Mouse (Mus musculus) naive thymus-derived CD4-positive, alpha-beta T cell, adult 2 months (primary cell): ENCODE measurements around the gene Arhgdia.

Experiments
- DNase-seq: peaks from one replicate; pipeline ENCODE4 v3.0.0-alpha.2; 2011; ENCODE audit warnings: low read depth

Gene Arhgdia

DNA sequence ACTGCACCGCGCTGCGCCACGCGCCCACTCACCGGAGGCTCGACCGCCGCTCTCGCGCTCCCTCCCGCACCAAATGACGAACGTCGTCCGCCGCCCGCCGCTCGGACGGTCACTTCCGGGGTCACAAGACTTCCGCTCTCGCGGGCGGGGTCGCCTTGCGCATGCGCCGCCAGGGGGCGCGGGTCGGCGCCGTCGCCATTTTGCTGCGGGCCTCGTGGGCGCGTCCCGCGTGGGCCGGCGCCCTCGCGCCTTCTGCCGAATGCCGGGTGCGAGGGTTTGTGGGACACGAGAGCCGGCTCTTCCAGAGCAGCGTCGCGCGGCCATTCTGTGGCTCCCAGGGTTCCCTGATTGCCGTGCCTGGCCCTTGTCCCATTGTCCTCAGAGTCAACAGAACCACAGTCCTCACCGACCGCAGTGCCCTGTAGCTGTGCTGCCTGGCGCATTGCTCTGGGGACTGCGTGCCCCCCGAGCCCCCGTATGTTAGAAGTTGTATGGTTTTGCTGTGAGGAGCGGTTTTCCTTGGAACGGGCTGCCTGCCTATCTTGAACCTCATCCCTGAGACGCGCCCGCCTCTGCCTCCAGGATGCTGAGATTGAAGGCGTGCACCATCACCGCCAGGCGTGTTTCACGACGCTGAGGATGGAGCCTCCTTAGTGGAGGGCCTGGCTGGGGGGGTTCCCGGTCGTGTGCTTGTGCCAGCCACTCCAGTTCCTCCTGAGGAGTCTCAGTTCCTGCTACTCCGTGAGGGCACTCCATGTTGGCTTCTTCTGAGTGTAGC lies at the start of gene Arhgdia:
Gene Arhgdia, minus strand, starts transcription at position 135 of the 778 bp plus-strand sequence.
- DNase-seq, result peak; percentile 93

- DNase-seq, result no peak
Observed at GRCm38 (mm10) chr11:120630401-120630871, 49.0 kb upstream of the Arhgdia start.

DNA sequence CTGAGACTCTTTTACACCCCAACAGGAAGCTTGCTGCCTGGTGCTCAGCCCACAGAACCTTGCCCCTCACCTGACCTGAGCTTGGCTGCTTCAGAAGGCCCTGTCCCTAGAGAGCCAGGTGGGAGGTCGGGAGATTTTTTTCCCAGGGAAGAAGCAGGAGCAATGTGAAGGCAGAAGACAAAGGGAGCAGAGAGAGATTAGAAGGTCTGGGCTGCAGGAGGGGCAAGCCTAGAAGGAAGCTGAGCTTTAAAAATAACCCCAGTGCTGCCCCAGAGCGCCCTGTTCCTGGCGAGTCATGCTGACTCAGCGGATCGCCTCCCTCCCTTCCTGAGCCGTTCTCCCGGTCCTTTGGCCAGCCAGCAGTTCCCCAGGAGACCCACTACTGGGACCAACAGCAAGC lies 48.5 kb upstream of the Arhgdia start:
- no peak for DNase-seq

- DNase-seq, result peak; percentile 75
Observed at GRCm38 (mm10) chr11:120629341-120629730, 47.9 kb upstream of the Arhgdia start.

- no peak for DNase-seq
Observed at GRCm38 (mm10) chr11:120628601-120629340, 47.3 kb upstream of the Arhgdia start.

DNA sequence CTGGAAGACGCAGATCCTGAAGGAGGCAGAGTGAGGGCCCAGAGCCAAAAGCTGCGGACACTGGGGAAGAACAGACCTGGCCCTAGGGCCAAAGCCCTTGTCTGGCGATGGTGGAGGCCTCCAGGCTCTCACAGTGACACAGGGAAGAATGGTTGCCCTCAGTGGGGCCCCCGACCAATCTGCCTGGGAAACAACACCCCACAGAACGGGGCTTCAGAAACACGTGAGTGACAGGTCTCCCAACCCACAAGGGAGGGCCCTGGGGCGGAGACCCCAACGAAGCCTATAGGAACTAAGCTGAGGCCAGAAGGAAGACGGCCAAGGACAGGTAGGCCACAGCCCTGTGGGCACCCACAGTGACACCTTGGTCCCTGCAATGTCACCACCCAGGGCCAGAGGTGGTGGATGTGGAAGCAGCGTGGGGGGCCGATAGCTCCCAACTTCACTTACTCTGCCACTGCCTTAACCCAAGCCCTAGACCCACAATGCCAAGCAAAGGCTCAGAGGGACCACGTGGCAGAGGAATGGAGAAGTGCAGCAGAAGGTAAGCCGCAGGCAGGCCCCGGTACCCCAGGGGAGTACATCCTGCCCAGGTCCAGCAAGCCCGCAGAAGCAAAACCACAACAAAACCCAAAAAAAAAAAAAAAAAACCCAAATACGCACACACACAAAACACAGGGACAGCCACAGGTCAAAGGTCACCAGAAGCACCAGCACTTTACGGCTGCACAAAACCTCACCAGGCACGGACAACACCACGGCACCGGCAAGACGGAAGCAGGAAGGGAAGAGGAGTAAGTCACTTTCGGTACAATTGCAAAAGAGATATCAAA lies 46.3 kb upstream of the Arhgdia start:
- DNase-seq, result peak; percentile 85

DNA sequence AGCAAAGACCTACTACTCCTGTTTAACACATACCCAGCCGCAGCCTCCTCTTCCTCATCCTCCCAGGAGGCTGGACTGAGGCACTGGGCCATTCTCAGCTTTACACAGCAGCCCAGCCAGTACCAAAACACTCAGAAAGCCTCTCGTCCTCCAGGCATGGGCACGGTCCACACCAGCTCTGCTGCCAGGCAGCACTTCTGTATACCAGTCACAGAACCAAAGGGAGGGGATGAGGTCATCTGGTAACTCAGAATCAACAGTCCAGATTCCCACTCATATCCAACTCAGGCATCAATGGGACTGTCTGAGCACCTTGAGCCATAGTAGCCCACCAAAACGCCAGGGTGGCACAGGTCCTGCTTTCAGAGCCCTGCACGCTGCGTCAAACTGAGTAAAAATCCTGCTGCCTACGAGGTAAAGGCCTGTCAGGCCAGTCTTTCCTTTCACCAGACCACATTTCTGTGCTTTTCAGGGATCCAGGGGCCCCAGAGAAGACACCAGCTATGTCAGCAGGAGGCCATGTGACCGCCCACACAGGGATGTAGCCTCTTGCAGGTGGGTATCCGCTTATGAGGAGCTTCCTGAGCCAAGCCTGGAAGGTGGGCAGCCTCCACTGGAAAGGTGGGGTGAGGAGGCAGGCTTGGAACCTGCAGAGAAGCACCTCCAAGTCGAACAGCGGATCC lies 45.5 kb upstream of the Arhgdia start:
- DNase-seq, result no peak

GRCm38 (mm10) chr11:120625152-120625775 lies 43.8 kb upstream of the Arhgdia start, which contains the start of gene Sirt7:
Gene Sirt7, minus strand, starts transcription at chr11:120625240.
- DNase-seq, result no peak

DNA sequence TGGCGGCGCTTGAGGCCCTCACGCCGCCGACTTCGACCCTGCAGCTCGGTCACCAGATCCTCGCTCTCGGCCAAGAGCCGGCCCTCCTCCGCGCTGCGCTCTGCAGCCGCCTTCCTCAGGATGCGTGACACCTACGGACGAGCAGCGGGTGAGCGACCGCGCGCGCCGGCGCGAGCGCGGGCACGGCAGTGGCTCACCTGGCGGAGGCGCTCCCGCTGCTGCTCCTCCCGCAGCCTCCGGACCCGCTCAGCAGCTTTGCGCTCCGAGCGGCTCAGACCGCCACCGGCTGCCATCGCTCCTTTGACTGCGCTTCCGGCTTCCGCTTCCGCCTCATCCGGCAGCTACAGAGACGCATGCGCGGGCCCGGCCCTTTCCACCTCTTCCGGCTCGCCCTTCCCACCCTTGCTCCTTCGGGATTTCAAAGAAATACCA lies 43.3 kb upstream of the Arhgdia start:
- DNase-seq, result peak; percentile 86

GRCm38 (mm10) chr11:120623961-120624679 lies 42.7 kb upstream of the Arhgdia start:
- DNase-seq, result peak; percentile 86

- DNase-seq, result no peak
Observed at GRCm38 (mm10) chr11:120622805-120623204, 41.4 kb upstream of the Arhgdia start.

GRCm38 (mm10) chr11:120620195-120620594 lies 38.8 kb upstream of the Arhgdia start:
- DNase-seq, result no peak

DNA sequence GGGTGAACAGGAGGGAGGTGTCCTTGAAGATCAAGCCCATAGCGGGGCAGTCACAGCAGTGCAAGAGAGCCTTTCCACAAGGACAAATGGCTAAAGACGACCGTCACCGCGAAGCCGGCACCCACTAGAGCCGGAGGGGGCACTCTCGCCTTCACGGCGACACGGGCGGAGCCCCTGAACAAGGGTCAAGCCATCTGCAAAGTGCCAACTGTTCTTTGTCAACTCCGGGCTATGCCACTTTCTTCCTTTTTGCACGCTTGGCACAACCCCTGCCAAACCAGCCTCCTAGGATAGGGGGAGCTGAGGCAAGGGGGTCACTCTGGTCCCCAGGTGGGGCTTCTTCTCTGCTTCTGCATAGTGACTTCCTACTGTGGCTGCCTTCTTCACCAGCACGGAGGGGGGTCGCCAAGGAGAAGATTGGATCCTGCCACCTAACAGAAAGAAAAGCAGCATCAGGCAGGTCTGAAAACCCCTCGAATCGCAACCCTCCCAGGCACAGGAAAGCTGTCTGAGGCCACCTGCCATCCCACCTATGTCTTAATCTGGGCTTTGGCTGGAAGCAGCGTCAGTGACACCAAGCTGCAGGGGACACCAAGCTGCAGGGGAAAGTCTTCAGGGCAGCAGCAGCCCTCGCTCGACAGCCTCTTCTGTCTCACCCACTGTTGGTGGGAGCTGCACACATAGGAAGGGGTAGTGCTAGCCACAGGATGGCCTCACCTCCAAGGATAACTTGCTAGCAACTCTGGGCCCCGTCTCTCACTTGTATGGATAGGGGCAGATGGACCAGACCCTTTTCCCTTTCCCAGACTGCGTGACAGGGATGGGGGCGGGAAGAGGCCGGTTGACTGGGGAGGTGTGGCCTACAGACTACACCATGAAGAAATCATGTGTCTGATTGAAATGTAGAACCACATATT lies 37.5 kb upstream of the Arhgdia start:
- DNase-seq, result no peak

DNA sequence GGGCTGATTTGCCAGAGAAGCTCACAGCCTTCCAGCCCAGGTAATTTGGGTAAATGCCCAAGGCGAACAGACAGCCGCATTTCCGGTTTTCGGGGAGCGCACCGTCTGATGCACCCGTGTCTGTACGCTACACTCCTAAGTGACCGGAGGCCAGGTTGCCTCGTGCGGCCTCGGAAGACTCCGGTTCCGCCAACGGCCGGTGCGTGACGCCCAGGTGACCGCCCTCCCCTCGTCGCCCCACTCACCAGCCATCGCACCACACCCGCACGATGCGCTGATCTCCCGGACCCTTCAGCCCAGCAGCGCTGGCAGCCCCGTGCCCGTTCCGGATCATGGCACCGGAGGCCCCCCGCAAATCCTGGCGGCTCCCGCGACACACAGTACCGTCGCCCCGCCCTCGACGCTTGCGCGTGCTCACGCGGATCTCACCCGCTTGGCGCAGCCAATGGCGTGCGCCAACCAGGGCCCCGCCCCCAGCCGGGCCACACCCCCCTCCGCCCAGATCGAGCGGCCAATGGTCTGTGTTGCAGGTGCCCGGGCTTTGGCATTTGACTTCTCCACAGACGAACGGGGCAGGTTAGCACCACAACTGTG lies 36.2 kb upstream of the Arhgdia start, which contains the start of gene Pcyt2:
Gene Pcyt2, minus strand, starts transcription at position 418 of the 594 bp plus-strand sequence.
- peak; percentile 94 for DNase-seq

- peak; percentile 32 for DNase-seq
Observed at GRCm38 (mm10) chr11:120616617-120617294, 35.3 kb upstream of the Arhgdia start.

GRCm38 (mm10) chr11:120615606-120616203 lies 34.3 kb upstream of the Arhgdia start:
- no peak for DNase-seq

DNA sequence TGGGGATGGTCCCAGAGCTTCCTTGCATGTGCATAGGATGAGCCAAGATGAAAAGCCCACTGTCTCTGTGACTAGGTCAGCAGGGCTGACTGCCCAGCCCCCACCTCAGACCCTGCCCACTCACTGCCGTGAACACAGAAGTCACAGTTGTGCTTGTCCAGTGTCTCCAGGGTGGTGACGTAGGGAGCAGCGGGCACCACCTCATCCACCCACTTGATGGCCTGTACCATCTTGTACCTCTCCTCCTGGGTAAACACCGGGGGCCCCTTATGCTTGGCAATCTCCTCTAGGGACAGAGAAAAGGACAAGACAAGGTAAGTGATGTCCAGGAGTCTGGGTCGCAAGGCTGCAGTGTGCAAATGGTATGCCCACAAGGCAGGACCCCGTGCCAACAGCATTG lies 33.7 kb upstream of the Arhgdia start:
- no peak for DNase-seq

- no peak for DNase-seq
Observed at GRCm38 (mm10) chr11:120613976-120614375, 32.6 kb upstream of the Arhgdia start.
